In genomic region chr6:34544207-34544602, GRCm38 (mm10) we compare ENCODE assay signal across 19 mouse cellular contexts. TPM values are rescaled to one million over a fixed set of nuclear protein-coding genes. Genes with fewer than 3 reads are reported as not detected.
DNase-seq lines count a peak whose midpoint lies in the region; ATAC-seq and TF ChIP-seq lines count a peak whose summit lies in the region.
"Had no signal": no experiment of that assay in that cellular context is flagged by ENCODE, and none has a peak within 500 bp of the region (broad histone marks: within the 10 kb centered on the region; RNA-seq: fewer than 3 reads in every experiment).

No protein-coding gene starts in this region.

- TF ChIP-seq EP300 in stomach, postnatal 0 days (optimal IDR thresholded peaks at IDR 0.05) = no peak

- H3K4me3 ChIP-seq in kidney, postnatal 0 days (replicated peaks; ENCODE audit: low read depth, low read length) = no peak overlapping the region
- H3K4me3 ChIP-seq in kidney, embryonic 14.5 days (ENCODE audit: low read length) = no peak overlapping the region
- no peak overlapping the region for H3K4me3 ChIP-seq in stomach, embryonic 14.5 days (ENCODE audit: low read depth, low read length)
- H3K4me3 ChIP-seq in stomach, postnatal 0 days (ENCODE audit: low read depth, low read length) = no peak overlapping the region
- H3K4me3 ChIP-seq in intestine, embryonic 16.5 days (ENCODE audit: low read length) = no peak overlapping the region
- H3K4me3 ChIP-seq in stomach, embryonic 15.5 days (replicated peaks) = no peak overlapping the region
- H3K4me3 ChIP-seq: hindbrain, embryonic 15.5 days; myocyte had no signal

- no peak overlapping the region for H3K9ac ChIP-seq in kidney, postnatal 0 days (ENCODE audit: low read depth, low read length)
- no peak overlapping the region for H3K9ac ChIP-seq in kidney, embryonic 14.5 days (ENCODE audit: low read depth, low read length)
- H3K9ac ChIP-seq in stomach, embryonic 14.5 days (replicated peaks; ENCODE audit: low read depth, low read length) = no peak overlapping the region
- no peak overlapping the region for H3K9ac ChIP-seq in stomach, postnatal 0 days (ENCODE audit: low read length)
- H3K9ac ChIP-seq in intestine, embryonic 16.5 days (ENCODE audit: low read depth, low read length) = no peak overlapping the region
- no peak overlapping the region for H3K9ac ChIP-seq in stomach, embryonic 15.5 days
- H3K9ac ChIP-seq: hindbrain, embryonic 15.5 days had no signal

- WGBS in kidney, postnatal 0 days = 72% methylated on average over 10 of the region's 10 CpGs
- 76% methylated on average over 10 of the region's 10 CpGs for WGBS in kidney, embryonic 14.5 days
- 53% methylated on average over 10 of the region's 10 CpGs for WGBS in stomach, embryonic 14.5 days
- 63% methylated on average over 10 of the region's 10 CpGs for WGBS in stomach, postnatal 0 days
- 47% methylated on average over 10 of the region's 10 CpGs for WGBS in intestine, embryonic 16.5 days
- WGBS in stomach, embryonic 15.5 days = 57% methylated on average over 10 of the region's 10 CpGs

- H3K27ac ChIP-seq in kidney, postnatal 0 days = no peak overlapping the region
- no peak overlapping the region for H3K27ac ChIP-seq in kidney, embryonic 14.5 days (ENCODE audit: low read depth, low read length)
- H3K27ac ChIP-seq in stomach, embryonic 14.5 days (ENCODE audit: low read length) = peak overlapping the region; percentile 36; the same call in 1 of the 2 replicates
- no peak overlapping the region for H3K27ac ChIP-seq in stomach, postnatal 0 days (replicated peaks)
- H3K27ac ChIP-seq in intestine, embryonic 16.5 days (ENCODE audit: low read length) = peak overlapping the region; percentile 52
- no peak overlapping the region for H3K27ac ChIP-seq in stomach, embryonic 15.5 days
- H3K27ac ChIP-seq: hindbrain, embryonic 15.5 days had no signal

- TF ChIP-seq CTCF in kidney, postnatal 0 days (IDR thresholded peaks at IDR 0.05; ENCODE audit: low read depth) = no peak
- TF ChIP-seq CTCF in stomach, postnatal 0 days (IDR thresholded peaks at IDR 0.05; ENCODE audit: low read depth) = no peak

- no peak for ATAC-seq in kidney, postnatal 0 days (replicated peaks; ENCODE audit: low FRiP score, low read depth)
- ATAC-seq in kidney, embryonic 14.5 days (ENCODE audit: low FRiP score, low TSS enrichment) = no peak
- ATAC-seq in stomach, embryonic 14.5 days (ENCODE audit: insufficient number of reproducible peaks, insufficient read depth, low FRiP score, low read depth) = no peak
- no peak for ATAC-seq in stomach, postnatal 0 days (ENCODE audit: low FRiP score, low TSS enrichment)
- ATAC-seq in intestine, embryonic 16.5 days = 0 out of 2 replicates have a peak, but pooled peaks have one; percentile 5
- ATAC-seq in stomach, embryonic 15.5 days (ENCODE audit: insufficient read depth, low FRiP score, low read depth) = no peak
- ATAC-seq: activated CD4-positive, CD25-positive, alpha-beta regulatory T cell, adult 4 months; Patski had no signal

- H3K36me3 ChIP-seq in kidney, postnatal 0 days (ENCODE audit: insufficient read depth, low read length) = no peaks in the 10 kb centered on the region
- H3K36me3 ChIP-seq in kidney, embryonic 14.5 days (ENCODE audit: control insufficient read depth, insufficient read depth, low read length) = no peaks in the 10 kb centered on the region
- no peaks in the 10 kb centered on the region for H3K36me3 ChIP-seq in stomach, embryonic 14.5 days (ENCODE audit: control insufficient read depth, insufficient read depth, low read length)
- H3K36me3 ChIP-seq in stomach, postnatal 0 days (ENCODE audit: control insufficient read depth, insufficient read depth, low read length) = no peaks in the 10 kb centered on the region
- no peaks in the 10 kb centered on the region for H3K36me3 ChIP-seq in intestine, embryonic 16.5 days (ENCODE audit: control insufficient read depth, insufficient read depth, low read length)
- H3K36me3 ChIP-seq in stomach, embryonic 15.5 days = no peaks in the 10 kb centered on the region
- H3K36me3 ChIP-seq: hindbrain, embryonic 15.5 days had no signal

- DNase-seq in kidney, postnatal 0 days (ENCODE audit: low spot score) = peak; percentile 28
- no peak for DNase-seq in stomach, postnatal 0 days (ENCODE audit: low spot score)
- no peak for DNase-seq in retina, embryonic 14.5 days (ENCODE audit: low spot score)
- DNase-seq in c-Kit-positive CD71-positive TER-119-positive erythroid progenitor cells, embryonic 14.5 days (ENCODE audit: low spot score) = no peak
- DNase-seq: adrenal gland, postnatal 25 days; cerebellum, adult 9-10 months; gastrocnemius, postnatal 10 days; lung, postnatal 10 days; thymus, postnatal 36 days had no signal

- no peaks in the 10 kb centered on the region for H3K9me3 ChIP-seq in kidney, postnatal 0 days (replicated peaks; ENCODE audit: low read length)
- H3K9me3 ChIP-seq in kidney, embryonic 14.5 days (ENCODE audit: control insufficient read depth, low read length) = no peaks in the 10 kb centered on the region
- no peaks in the 10 kb centered on the region for H3K9me3 ChIP-seq in stomach, embryonic 14.5 days (ENCODE audit: control insufficient read depth, low read depth, low read length)
- H3K9me3 ChIP-seq in stomach, postnatal 0 days (ENCODE audit: control insufficient read depth, low read length) = no peaks in the 10 kb centered on the region
- no peaks in the 10 kb centered on the region for H3K9me3 ChIP-seq in intestine, embryonic 16.5 days (ENCODE audit: control insufficient read depth, low read length)
- no peaks in the 10 kb centered on the region for H3K9me3 ChIP-seq in stomach, embryonic 15.5 days
- H3K9me3 ChIP-seq: hindbrain, embryonic 15.5 days had no signal

- H3K4me1 ChIP-seq in kidney, postnatal 0 days (replicated peaks; ENCODE audit: insufficient read depth, low read length) = no peaks in the 10 kb centered on the region
- peaks cover 14% of the 10 kb centered on the region for H3K4me1 ChIP-seq in kidney, embryonic 14.5 days (ENCODE audit: control insufficient read depth, insufficient read depth, low read length)
- H3K4me1 ChIP-seq in stomach, embryonic 14.5 days (ENCODE audit: control insufficient read depth, insufficient read depth, low read length) = peaks cover 18% of the 10 kb centered on the region
- peaks cover 7% of the 10 kb centered on the region; the same call in 1 of the 2 replicates for H3K4me1 ChIP-seq in stomach, postnatal 0 days (replicated peaks; ENCODE audit: control insufficient read depth, insufficient read depth)
- peaks cover 32% of the 10 kb centered on the region for H3K4me1 ChIP-seq in intestine, embryonic 16.5 days (ENCODE audit: control insufficient read depth, insufficient read depth, low read length)
- H3K4me1 ChIP-seq in stomach, embryonic 15.5 days = peaks cover 14% of the 10 kb centered on the region

- peak overlapping the region; percentile 31; the same call in 1 of the 2 replicates for H3K4me2 ChIP-seq in kidney, postnatal 0 days (ENCODE audit: low read length)
- no peak overlapping the region; the same call in 1 of the 2 replicates for H3K4me2 ChIP-seq in kidney, embryonic 14.5 days (replicated peaks; ENCODE audit: low read depth, low read length)
- no peak overlapping the region for H3K4me2 ChIP-seq in stomach, embryonic 14.5 days (replicated peaks; ENCODE audit: low read depth, low read length)
- no peak overlapping the region for H3K4me2 ChIP-seq in stomach, postnatal 0 days (replicated peaks; ENCODE audit: low read depth)
- no peak overlapping the region for H3K4me2 ChIP-seq in intestine, embryonic 16.5 days (ENCODE audit: low read depth, low read length)
- peak overlapping the region; percentile 26 for H3K4me2 ChIP-seq in stomach, embryonic 15.5 days
- H3K4me2 ChIP-seq: liver, embryonic 11.5 days; midbrain, embryonic 11.5 days had no signal

- H3K27me3 ChIP-seq in kidney, postnatal 0 days (ENCODE audit: insufficient read depth, low read length) = no peaks in the 10 kb centered on the region
- H3K27me3 ChIP-seq in kidney, embryonic 14.5 days (ENCODE audit: control insufficient read depth, insufficient read depth, low read length) = no peaks in the 10 kb centered on the region
- H3K27me3 ChIP-seq in stomach, embryonic 14.5 days (ENCODE audit: control insufficient read depth, insufficient read depth, low read length) = no peaks in the 10 kb centered on the region
- H3K27me3 ChIP-seq in stomach, postnatal 0 days (ENCODE audit: control insufficient read depth, insufficient read depth, low read length) = no peaks in the 10 kb centered on the region
- no peaks in the 10 kb centered on the region for H3K27me3 ChIP-seq in intestine, embryonic 16.5 days (replicated peaks; ENCODE audit: control insufficient read depth, insufficient read depth, low read length)
- H3K27me3 ChIP-seq in stomach, embryonic 15.5 days (replicated peaks) = no peaks in the 10 kb centered on the region
- H3K27me3 ChIP-seq: hindbrain, embryonic 15.5 days; Patski had no signal

RNA-seq across cellular contexts. Expression of gene Cald1, which starts 54.1 kb away (rescaled TPM):
- 233 and 263 TPM in 2 replicates for polyA plus RNA-seq in kidney, postnatal 0 days (2015; fragmentation: Nextera tagmentation; extraction: Ambion mirVana)
- polyA plus RNA-seq in kidney, embryonic 14.5 days (2014; fragmentation: Nextera tagmentation; extraction: Ambion mirVana) = 165 and 193 TPM in 2 replicates
- polyA plus RNA-seq in stomach, embryonic 14.5 days (2014; fragmentation: Nextera tagmentation; extraction: Ambion mirVana) = 366 and 368 TPM in 2 replicates
- 199 and 301 TPM in 2 replicates for polyA plus RNA-seq in stomach, postnatal 0 days (2015; fragmentation: Nextera tagmentation; extraction: Ambion mirVana)
- 283 and 336 TPM in 2 replicates for polyA plus RNA-seq in intestine, embryonic 16.5 days (2015; fragmentation: Nextera tagmentation; extraction: Ambion mirVana)
- polyA plus RNA-seq in stomach, embryonic 15.5 days (2015; fragmentation: Nextera tagmentation; extraction: Ambion mirVana) = 396 and 401 TPM in 2 replicates
- polyA plus RNA-seq: activated CD4-positive, CD25-positive, alpha-beta regulatory T cell, adult 4 months had no signal

Comparison
In these comparisons a context has a peak if more than half of its experiments do, and no peak if none do; other contexts are left out.
1. H3K27ac ChIP-seq: peak in stomach, embryonic 14.5 days (single experiment) and intestine, embryonic 16.5 days (single experiment); none in kidney, postnatal 0 days (single experiment), kidney, embryonic 14.5 days (single experiment), stomach, postnatal 0 days (single experiment) and stomach, embryonic 15.5 days (single experiment).
2. H3K4me2 ChIP-seq: peak in kidney, postnatal 0 days (single experiment) and stomach, embryonic 15.5 days (single experiment); none in kidney, embryonic 14.5 days (single experiment), stomach, embryonic 14.5 days (single experiment), stomach, postnatal 0 days (single experiment) and intestine, embryonic 16.5 days (single experiment).